Mouse (Mus musculus) kidney, embryonic 15.5 days (tissue): ENCODE results near the gene C1qtnf3. TPM values are rescaled to one million over a fixed set of nuclear protein-coding genes. Genes with fewer than 3 reads are reported as not detected.

Source experiments
- ATAC-seq: fragments of 200-750 bp; cut with Nextera tagmentation; replicated peaks from 2 replicates; pipeline ENCODE4 v1.8.0; 2017; ENCODE audit warnings: moderate TSS enrichment; ENCODE audit not compliant: low FRiP score
- H3K27ac ChIP-seq: fragments of 300-500 bp; sonication (generic); 2 replicates; pipeline ENCODE4 v1.5.1; 2015; ENCODE audit warnings: mild to moderate bottlenecking, inconsistent platforms
- H3K27me3 ChIP-seq: fragments of 300-500 bp; sonication (generic); 2 replicates; pipeline ENCODE4 v1.6.1; 2015; ENCODE audit warnings: inconsistent platforms
- H3K36me3 ChIP-seq: fragments of 300-500 bp; sonication (generic); 2 replicates; pipeline ENCODE4 v1.6.1; 2015; ENCODE audit warnings: inconsistent platforms
- H3K4me1 ChIP-seq: fragments of 300-500 bp; sonication (generic); 2 replicates; pipeline ENCODE4 v1.6.1; 2015; ENCODE audit warnings: inconsistent platforms
- H3K4me2 ChIP-seq: fragments of 300-500 bp; sonication (generic); 2 replicates; pipeline ENCODE4 v1.6.1; 2015; ENCODE audit warnings: moderate library complexity, mild to moderate bottlenecking, inconsistent platforms
- H3K4me3 ChIP-seq: fragments of 300-500 bp; sonication (generic); replicated peaks from 2 replicates; pipeline ENCODE4 v1.5.1; 2015; ENCODE audit warnings: mild to moderate bottlenecking, inconsistent platforms
- H3K9ac ChIP-seq: fragments of 300-500 bp; sonication (generic); 2 replicates; pipeline ENCODE4 v1.6.1; 2015; ENCODE audit warnings: mild to moderate bottlenecking, inconsistent platforms
- H3K9me3 ChIP-seq: fragments of 300-500 bp; sonication (generic); replicated peaks from 2 replicates; pipeline ENCODE4 v1.6.1; 2016; ENCODE audit warnings: inconsistent platforms
- WGBS: fragments of 180-500 bp; shearing (Covaris S2); methylation state at CpG from one replicate; pipeline ENCODE4 v1.1.7; 2015; ENCODE audit warnings: mixed read lengths; 5-methylcytosine and 5-hydroxymethylcytosine counted together
- polyA plus RNA-seq: library from polyadenylated mRNA; unstranded; fragments of >200 nt; fragmentation: Nextera tagmentation; extraction: Ambion mirVana; gene quantifications from 2 replicates; pipeline ENCODE4 v1.2.1, GENCODE M21; 2015

C1qtnf3 gene
- polyA plus RNA-seq, 1 experiment from 2014 or later: 14.7 TPM

DNA sequence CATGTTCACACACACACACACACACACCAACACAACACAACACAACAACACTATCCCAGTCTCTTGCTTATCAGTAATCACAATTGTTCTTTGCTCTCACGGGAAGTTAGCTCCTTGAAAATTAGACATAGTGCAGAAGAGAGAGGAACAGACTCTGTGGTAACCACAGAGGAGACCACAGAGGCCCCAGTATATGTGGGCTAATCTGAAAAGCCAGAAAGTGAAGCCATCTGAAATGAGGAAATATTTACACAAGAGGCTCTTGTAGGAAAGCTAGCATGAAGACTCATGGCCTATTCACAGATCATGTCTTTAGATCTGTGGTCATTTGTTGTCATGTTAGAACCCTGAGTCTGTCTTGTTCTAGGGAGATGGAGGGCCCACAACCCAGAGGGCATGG, 18.2 kb upstream of the C1qtnf3 start:
- Histone ChIP-seq H3K4me3 (no peak overlapping the region), H3K27ac (no peak overlapping the region), H3K4me1 (no peaks in the 10 kb centered on the region), H3K4me2 (no peak overlapping the region), H3K27me3 (no peaks in the 10 kb centered on the region), H3K9ac (no peak overlapping the region), H3K36me3 (no peaks in the 10 kb centered on the region), H3K9me3 (no peaks in the 10 kb centered on the region)
- no peak for ATAC-seq
- 71% methylated on average over 1 of the region's 1 CpGs for WGBS

DNA sequence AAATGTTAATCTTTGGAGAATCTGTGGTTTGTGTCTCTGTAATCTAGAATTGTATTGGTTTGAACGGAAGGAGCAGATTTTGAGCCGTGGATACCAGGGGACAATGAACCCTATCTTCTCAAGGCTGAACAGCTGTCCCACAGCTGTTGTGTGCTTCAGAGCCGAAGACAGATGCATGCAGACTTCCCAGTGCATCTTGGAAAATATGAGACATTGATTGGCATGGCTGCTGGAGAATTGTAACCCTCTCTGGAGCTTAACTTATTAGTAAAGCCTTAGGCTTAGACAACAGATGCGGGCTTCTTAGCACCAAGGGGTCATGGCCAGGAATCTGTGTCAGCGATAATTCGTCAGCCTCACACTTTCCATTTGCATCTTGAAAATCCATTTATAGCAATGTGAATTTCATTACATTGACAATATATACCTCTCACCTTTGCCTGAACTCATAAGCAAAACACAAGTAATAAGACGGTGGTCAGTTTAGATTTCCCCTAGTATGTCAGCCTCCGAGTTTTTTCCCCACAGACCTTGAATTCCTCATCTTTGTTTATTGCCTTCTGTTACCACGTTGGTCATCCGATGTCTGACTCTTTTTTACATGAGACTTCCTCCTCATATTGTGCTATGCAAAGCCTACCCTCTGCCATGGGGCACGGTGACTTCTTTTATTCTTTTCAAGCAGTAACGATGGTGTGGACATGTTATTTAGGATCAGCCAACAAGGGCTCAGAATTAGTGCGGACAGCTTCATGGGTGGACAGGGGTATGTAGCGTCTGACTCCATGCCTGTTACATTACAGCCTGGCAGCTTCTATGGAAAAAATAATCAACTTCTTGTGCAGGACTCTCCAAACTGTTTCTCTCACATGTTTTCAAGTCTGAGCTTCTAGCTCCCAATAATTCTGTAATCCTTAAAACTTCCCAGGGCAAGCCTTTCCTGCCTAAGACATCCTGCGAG, 11.7 kb upstream of the C1qtnf3 start:
- ATAC-seq: no peak
- Histone ChIP-seq H3K27me3 (no peaks in the 10 kb centered on the region), H3K4me1 (no peaks in the 10 kb centered on the region), H3K36me3 (no peaks in the 10 kb centered on the region), H3K4me3 (no peak overlapping the region), H3K27ac (no peak overlapping the region), H3K9ac (no peak overlapping the region), H3K4me2 (no peak overlapping the region), H3K9me3 (no peaks in the 10 kb centered on the region)
- 74% methylated on average over 15 of the region's 15 CpGs for WGBS

DNA sequence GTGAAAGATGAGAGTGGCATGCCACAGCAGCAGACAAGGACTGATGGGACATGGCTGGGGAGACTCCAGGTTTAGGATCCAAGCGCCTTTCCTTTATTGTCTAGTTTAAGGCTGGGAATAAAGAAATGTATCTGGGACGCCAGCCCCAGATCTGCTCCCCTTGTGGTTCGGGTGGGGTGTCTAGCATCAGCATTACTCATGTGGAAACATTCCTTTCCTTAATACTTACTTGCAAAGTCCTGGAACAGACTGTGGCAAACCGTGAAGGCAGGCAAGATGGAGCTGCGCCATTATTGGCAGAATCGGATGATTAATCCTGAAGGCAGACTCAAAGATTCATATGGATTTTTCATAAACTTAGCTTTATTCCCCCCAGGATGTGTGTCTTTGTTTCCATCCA, 10.2 kb upstream of the C1qtnf3 start:
- Histone ChIP-seq H3K4me1 (no peaks in the 10 kb centered on the region), H3K4me2 (no peak overlapping the region), H3K36me3 (no peaks in the 10 kb centered on the region), H3K27ac (no peak overlapping the region), H3K9ac (no peak overlapping the region), H3K27me3 (no peaks in the 10 kb centered on the region), H3K9me3 (no peaks in the 10 kb centered on the region), H3K4me3 (no peak overlapping the region)
- WGBS: 76% methylated on average over 6 of the region's 6 CpGs
- no peak for ATAC-seq

DNA sequence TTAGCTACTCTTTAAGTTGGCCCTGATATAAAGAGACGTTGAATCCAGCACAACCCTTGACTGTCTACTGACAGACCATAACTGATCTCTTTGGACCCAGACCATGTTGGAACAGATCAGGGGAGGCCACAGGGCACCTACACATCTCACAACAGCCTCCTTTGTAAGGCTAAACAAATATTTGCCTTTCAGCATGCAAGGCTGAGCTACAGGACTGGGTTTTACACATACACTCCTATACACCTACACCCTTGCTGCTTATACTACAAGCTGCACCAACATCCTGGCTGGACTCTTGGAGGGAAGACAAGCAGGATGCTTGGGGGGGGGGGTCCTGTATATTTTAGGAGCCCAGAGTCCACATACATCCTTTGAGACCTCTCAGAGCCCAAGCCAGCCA, 4.3 kb upstream of the C1qtnf3 start:
- no peaks in the 10 kb centered on the region for H3K9me3 ChIP-seq
- no peak for ATAC-seq
- no peak overlapping the region for H3K4me2 ChIP-seq
- no peak overlapping the region for H3K4me3 ChIP-seq
- no peaks in the 10 kb centered on the region for H3K36me3 ChIP-seq
- WGBS: 69% methylated on average over 1 of the region's 1 CpGs
- H3K27ac ChIP-seq: no peak overlapping the region
- H3K4me1 ChIP-seq: peaks cover 14% of the 10 kb centered on the region
- no peaks in the 10 kb centered on the region for H3K27me3 ChIP-seq
- no peak overlapping the region for H3K9ac ChIP-seq

DNA sequence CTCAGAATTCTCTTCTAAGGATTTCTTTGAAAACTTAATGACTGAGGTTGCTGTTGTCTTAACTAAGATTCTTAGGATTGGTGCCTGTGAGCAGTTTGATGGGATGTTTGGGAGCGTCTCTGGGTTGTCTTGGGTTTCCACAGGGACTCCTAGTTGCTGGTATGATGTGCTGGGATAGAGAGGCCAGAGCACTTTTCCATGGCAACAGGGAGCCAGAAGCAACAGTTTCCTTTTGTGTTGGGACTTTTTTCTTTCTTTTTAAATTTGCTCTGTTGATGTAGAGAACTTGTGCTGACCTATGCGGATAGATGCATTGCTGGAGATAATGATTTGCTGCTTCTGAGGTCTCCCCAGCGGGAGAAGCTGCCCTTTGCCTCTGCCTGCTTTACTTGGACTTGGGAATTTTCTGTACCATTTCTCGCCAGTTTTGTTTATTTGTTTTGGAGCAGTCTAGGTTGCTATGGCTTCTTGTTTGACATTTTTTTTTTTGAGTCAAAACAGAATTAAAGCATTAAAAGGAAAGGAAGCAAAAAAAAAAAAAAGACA, 701 bp downstream of the C1qtnf3 start:
- peak; percentile 30; the same call in 1 of the 2 replicates for ATAC-seq
- WGBS: 33% methylated on average over 4 of the region's 4 CpGs
- H3K27ac ChIP-seq: peak overlapping the region; percentile 78
- peak overlapping the region; percentile 33 for H3K4me2 ChIP-seq
- H3K9ac ChIP-seq: no peak overlapping the region
- H3K36me3 ChIP-seq: no peaks in the 10 kb centered on the region
- no peaks in the 10 kb centered on the region for H3K27me3 ChIP-seq
- H3K9me3 ChIP-seq: no peaks in the 10 kb centered on the region
- H3K4me3 ChIP-seq: no peak overlapping the region
- H3K4me1 ChIP-seq: peaks cover 35% of the 10 kb centered on the region

DNA sequence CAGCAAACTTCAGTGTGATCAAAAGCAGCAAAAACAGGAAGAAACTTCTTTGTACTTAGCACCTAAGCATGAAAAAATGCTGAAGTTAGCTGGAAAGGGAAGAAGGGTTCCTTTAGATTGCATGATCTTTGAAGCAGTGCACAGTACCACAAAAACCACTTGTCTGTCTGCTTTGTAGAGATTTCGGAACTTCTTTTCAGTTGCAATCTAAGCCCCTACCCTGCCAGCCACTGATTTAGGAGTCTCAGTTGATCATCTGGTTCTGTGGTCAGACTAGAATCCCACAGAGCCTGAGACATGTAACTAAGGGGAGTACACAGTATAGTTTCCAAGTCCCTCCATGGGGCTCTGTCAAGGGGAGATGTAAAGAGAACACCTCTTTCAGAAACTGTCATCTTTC, 1.3 kb downstream of the C1qtnf3 start:
- Histone ChIP-seq H3K27ac (peak overlapping the region; percentile 72), H3K9ac (no peak overlapping the region), H3K4me3 (no peak overlapping the region), H3K9me3 (no peaks in the 10 kb centered on the region), H3K4me1 (peaks cover 35% of the 10 kb centered on the region), H3K4me2 (0 out of 2 replicates have a peak overlapping the region, but pooled peaks have one; percentile 3), H3K27me3 (no peaks in the 10 kb centered on the region), H3K36me3 (no peaks in the 10 kb centered on the region)
- 56% methylated on average over 1 of the region's 1 CpGs for WGBS
- no peak for ATAC-seq

DNA sequence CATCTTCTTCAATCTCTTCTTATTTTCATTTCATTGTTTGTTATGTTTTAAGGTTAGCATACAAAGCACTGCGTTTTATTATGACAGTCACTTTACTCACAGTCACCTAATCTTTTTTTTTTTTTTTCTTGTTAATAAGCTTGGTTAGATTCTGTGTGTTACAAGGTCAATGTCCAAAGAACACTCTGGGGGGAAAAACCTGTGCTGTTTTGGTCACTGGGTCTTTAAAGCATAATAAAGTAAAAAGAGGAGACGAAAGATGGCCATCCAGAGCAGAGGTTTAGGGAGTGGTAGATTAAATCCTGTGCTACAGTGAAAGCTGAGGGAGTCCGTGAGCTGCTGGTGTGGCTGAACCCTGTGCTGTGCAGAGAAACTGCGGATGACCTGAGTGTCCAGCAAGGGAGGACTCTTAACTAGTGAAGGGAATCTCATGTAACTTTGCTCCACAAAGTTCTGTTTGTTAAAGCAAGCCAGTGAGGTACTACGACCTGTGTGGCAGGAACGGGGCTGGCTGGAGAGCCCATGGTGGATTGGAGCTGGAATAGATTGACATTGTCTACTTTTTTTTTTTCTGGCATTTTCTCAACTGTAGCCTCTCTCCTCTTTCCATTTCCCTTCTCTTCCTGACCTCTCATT, 2.4 kb downstream of the C1qtnf3 start:
- Histone ChIP-seq H3K9ac (no peak overlapping the region), H3K27me3 (no peaks in the 10 kb centered on the region), H3K36me3 (no peaks in the 10 kb centered on the region), H3K27ac (peak overlapping the region; percentile 59), H3K4me2 (no peak overlapping the region), H3K9me3 (no peaks in the 10 kb centered on the region), H3K4me1 (peaks cover 35% of the 10 kb centered on the region), H3K4me3 (no peak overlapping the region)
- WGBS: 61% methylated on average over 6 of the region's 6 CpGs
- no peak for ATAC-seq

DNA sequence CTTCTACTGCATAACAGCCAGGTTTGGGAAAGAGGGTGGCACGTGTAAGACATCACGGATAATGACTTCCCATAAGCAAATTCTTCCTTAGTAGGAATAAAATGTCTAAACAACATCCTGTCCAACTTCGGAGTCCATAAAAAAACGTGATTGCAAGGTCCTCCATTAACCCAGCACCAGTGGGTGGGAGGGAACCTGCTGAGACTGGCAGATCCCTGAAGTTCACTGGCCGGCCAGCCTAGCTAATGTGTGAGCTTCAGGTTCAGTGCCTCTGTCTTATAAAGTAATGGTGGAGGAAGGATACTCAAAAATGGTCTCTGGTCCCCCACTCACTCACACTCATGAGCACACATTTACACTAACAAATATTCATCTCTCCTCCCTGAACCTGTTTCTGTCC, 3.0 kb downstream of the C1qtnf3 start:
- Histone ChIP-seq H3K9ac (no peak overlapping the region), H3K4me1 (peaks cover 35% of the 10 kb centered on the region), H3K36me3 (no peaks in the 10 kb centered on the region), H3K4me2 (no peak overlapping the region), H3K27ac (no peak overlapping the region; the same call in 1 of the 2 replicates), H3K9me3 (no peaks in the 10 kb centered on the region), H3K27me3 (no peaks in the 10 kb centered on the region), H3K4me3 (no peak overlapping the region)
- 53% methylated on average over 5 of the region's 5 CpGs for WGBS
- ATAC-seq: no peak

DNA sequence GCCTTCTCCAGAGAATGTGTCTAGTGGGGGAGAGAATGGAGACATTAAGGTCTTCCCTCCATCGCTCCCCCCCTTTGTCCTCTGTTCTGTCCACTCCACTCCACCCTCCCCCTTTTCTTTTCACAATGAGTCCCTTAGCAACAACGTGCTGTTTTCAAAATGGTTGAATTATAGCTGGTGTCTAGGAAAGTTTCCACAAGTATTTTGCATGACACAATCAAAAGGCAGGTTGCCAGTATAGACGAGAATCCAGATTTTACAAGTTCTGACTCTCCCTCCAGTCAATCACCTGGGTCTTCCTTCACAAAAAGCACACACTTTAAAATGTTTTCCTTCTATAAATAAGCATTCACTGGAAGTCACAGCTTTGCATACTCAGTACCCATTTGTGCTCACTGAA, 4.6 kb downstream of the C1qtnf3 start:
- no peak overlapping the region for H3K4me2 ChIP-seq
- H3K4me3 ChIP-seq: no peak overlapping the region
- peaks cover 32% of the 10 kb centered on the region for H3K4me1 ChIP-seq
- no peak for ATAC-seq
- H3K9ac ChIP-seq: no peak overlapping the region
- H3K36me3 ChIP-seq: no peaks in the 10 kb centered on the region
- 55% methylated on average over 3 of the region's 3 CpGs for WGBS
- no peaks in the 10 kb centered on the region for H3K9me3 ChIP-seq
- H3K27ac ChIP-seq: no peak overlapping the region
- no peaks in the 10 kb centered on the region for H3K27me3 ChIP-seq

DNA sequence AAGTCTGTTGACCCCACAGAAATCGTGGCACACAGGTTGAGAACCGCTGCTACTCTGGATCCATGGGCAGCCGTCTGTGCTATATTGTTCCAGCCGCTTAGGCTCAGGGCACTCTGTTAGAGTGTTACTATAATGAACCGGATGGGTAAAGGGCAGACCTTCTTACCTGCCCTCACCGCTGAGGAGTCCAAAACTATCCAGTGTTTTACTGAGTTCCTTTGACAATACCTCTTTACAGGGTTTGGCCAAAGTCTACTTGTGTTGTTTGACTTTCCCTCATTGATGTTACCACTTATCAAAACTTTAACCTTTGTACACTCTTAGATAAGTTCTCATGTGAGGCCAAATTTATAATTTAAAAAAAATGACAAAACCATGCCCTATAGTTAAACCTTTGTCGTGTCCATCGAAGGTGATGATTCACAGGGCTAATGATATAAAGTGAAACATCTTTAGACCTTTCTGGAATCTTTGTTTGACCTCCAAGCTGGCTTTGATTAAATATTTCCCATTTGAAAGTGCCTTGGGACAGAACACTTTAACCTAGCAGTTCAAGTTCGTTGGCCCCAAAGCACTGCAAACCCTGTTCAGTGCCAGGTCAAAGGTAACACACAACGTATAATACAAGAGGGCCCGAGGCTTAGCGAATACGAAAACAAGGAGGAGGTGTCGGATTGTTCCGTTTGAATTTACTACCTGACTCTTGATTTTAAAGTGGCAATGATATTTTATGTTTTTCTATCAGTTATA, 7.3 kb downstream of the C1qtnf3 start:
- no peaks in the 10 kb centered on the region for H3K9me3 ChIP-seq
- no peak overlapping the region for H3K9ac ChIP-seq
- peaks cover 11% of the 10 kb centered on the region; the same call in 1 of the 2 replicates for H3K4me1 ChIP-seq
- no peak overlapping the region for H3K4me2 ChIP-seq
- ATAC-seq: no peak
- H3K36me3 ChIP-seq: no peaks in the 10 kb centered on the region
- 81% methylated on average over 15 of the region's 15 CpGs for WGBS
- H3K27me3 ChIP-seq: no peaks in the 10 kb centered on the region
- H3K4me3 ChIP-seq: no peak overlapping the region
- no peak overlapping the region for H3K27ac ChIP-seq

DNA sequence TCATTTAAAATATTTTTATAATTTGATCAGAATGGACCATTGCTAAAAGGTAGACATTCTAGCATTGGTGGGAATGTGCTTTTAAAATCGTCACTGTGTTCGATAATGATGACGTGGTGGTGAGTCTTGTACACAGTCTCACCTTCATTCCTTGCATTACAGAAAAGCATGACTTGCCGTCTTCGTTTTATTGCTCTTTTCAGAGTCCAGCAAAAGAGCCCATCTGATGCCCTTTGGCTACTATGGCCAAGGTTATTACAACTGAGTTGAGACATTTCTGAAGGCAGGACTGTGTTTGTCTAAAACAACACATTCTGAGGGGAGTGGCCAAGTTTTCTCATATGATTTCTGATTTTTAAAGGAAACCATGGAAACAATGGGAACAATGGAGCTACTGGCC, 8.1 kb downstream of the C1qtnf3 start:
- H3K27me3 ChIP-seq: no peaks in the 10 kb centered on the region
- WGBS: 84% methylated on average over 5 of the region's 5 CpGs
- H3K36me3 ChIP-seq: no peaks in the 10 kb centered on the region
- H3K4me1 ChIP-seq: peaks cover 4% of the 10 kb centered on the region; the same call in 1 of the 2 replicates
- H3K4me3 ChIP-seq: no peak overlapping the region
- no peak overlapping the region for H3K27ac ChIP-seq
- no peak overlapping the region for H3K4me2 ChIP-seq
- ATAC-seq: no peak
- no peaks in the 10 kb centered on the region for H3K9me3 ChIP-seq
- no peak overlapping the region for H3K9ac ChIP-seq

DNA sequence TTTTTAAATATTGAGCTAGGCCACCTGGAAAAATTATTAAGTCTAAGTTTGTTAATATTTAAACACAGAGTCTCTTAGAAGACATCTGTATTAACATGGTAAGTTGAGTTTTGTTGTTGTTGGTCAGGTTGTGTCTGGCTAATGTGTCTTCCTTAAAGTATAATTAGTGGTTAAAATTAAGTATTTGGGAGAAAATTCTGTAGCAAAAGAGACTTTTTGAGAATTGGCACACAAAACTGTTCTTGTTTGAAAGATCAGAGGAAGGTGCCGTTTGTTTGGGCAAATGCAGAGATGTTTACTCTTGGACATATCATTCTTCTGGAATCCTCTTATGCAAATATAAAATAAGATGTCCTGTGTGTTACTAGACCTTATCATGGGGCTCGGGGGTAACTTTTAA, 10.5 kb downstream of the C1qtnf3 start:
- Histone ChIP-seq H3K4me3 (no peak overlapping the region), H3K9me3 (no peaks in the 10 kb centered on the region), H3K27me3 (no peaks in the 10 kb centered on the region), H3K36me3 (no peaks in the 10 kb centered on the region), H3K4me2 (no peak overlapping the region), H3K27ac (no peak overlapping the region), H3K4me1 (no peaks in the 10 kb centered on the region), H3K9ac (no peak overlapping the region)
- 85% methylated on average over 2 of the region's 2 CpGs for WGBS
- ATAC-seq: no peak
